Mouse (Mus musculus): ENCODE data around the gene Grsf1.

- TF ChIP-seq CTCF (IDR thresholded peaks at IDR 0.05; ENCODE audit: borderline replicate concordance, extremely low read depth, insufficient read depth, insufficient read length) (no peak), POLR2A (IDR thresholded peaks at IDR 0.05; ENCODE audit: borderline replicate concordance, extremely low read depth, insufficient read depth, insufficient read length, poor library complexity, severe bottlenecking) (no peak)
Measured at GRCm38 (mm10) chr5:88630883-88631282, 45.1 kb downstream of the Grsf1 start.

All from brain, embryonic 14.5 days (tissue).